Mouse (Mus musculus): ENCODE results near the gene Tmem179. TPM values are rescaled to one million over a fixed set of nuclear protein-coding genes. Genes with fewer than 3 reads are reported as not detected.

The Tmem179 gene
- polyA plus RNA-seq (2016; fragmentation: Nextera tagmentation; extraction: Ambion mirVana): 0.19 and 0.23 TPM in 2 replicates

- Histone ChIP-seq H3K4me2 (peak within 1 kb of the TSS; percentile 17; the same call in 1 of the 2 replicates), H3K9me3 (no peaks in the 10 kb centered on the region), H3K4me1 (replicated peaks) (peaks cover 11% of the 10 kb centered on the region; the same call in 1 of the 2 replicates), H3K4me3 (replicated peaks) (no peak within 1 kb of the TSS), H3K36me3 (no peaks in the 10 kb centered on the region), H3K27me3 (peaks cover 10% of the 10 kb centered on the region), H3K9ac (replicated peaks) (no peak within 1 kb of the TSS), H3K27ac (no peak within 1 kb of the TSS)
- ATAC-seq (ENCODE audit: insufficient number of reproducible peaks, insufficient read depth, low FRiP score, low TSS enrichment, low read depth): 0 out of 2 replicates have a peak, but pooled peaks have one; percentile 47
- WGBS: 21% methylated on average over 14 of the region's 14 CpGs
Measured at GRCm38 (mm10) chr12:112516697-112517337, at the start of gene Tmem179. TSS of gene Tmem179 (minus strand) at chr12:112516747.

GRCm38 (mm10) chr12:112563011-112563410 is 46.5 kb upstream of the Tmem179 start:
- no peak overlapping the region for H3K27ac ChIP-seq
- H3K27me3 ChIP-seq: 0 out of 2 replicates have a peak, but pooled peaks cover 5% of the 10 kb centered on the region
- no peak overlapping the region for H3K4me3 ChIP-seq (replicated peaks)
- H3K4me2 ChIP-seq: no peak overlapping the region
- H3K4me1 ChIP-seq (replicated peaks): no peaks in the 10 kb centered on the region
- no peaks in the 10 kb centered on the region for H3K9me3 ChIP-seq
- no peaks in the 10 kb centered on the region for H3K36me3 ChIP-seq
- ATAC-seq (ENCODE audit: insufficient number of reproducible peaks, insufficient read depth, low FRiP score, low TSS enrichment, low read depth): no peak
- WGBS: 87% methylated on average over 6 of the region's 6 CpGs
- H3K9ac ChIP-seq (replicated peaks): no peak overlapping the region

GRCm38 (mm10) chr12:112562462-112562861 is 45.9 kb upstream of the Tmem179 start:
- no peak overlapping the region for H3K4me2 ChIP-seq
- no peak overlapping the region for H3K4me3 ChIP-seq (replicated peaks)
- 0 out of 2 replicates have a peak, but pooled peaks cover 5% of the 10 kb centered on the region for H3K27me3 ChIP-seq
- WGBS: 75% methylated on average over 5 of the region's 5 CpGs
- H3K36me3 ChIP-seq: no peaks in the 10 kb centered on the region
- no peak for ATAC-seq (ENCODE audit: insufficient number of reproducible peaks, insufficient read depth, low FRiP score, low TSS enrichment, low read depth)
- H3K9ac ChIP-seq (replicated peaks): no peak overlapping the region
- H3K9me3 ChIP-seq: no peaks in the 10 kb centered on the region
- H3K4me1 ChIP-seq (replicated peaks): no peaks in the 10 kb centered on the region
- no peak overlapping the region for H3K27ac ChIP-seq

- Histone ChIP-seq H3K4me1 (replicated peaks) (no peaks in the 10 kb centered on the region), H3K4me3 (replicated peaks) (no peak overlapping the region), H3K36me3 (no peaks in the 10 kb centered on the region), H3K27ac (no peak overlapping the region), H3K27me3 (no peaks in the 10 kb centered on the region), H3K9me3 (no peaks in the 10 kb centered on the region), H3K4me2 (no peak overlapping the region), H3K9ac (replicated peaks) (no peak overlapping the region)
- WGBS: 68% methylated on average over 3 of the region's 3 CpGs
- ATAC-seq (ENCODE audit: insufficient number of reproducible peaks, insufficient read depth, low FRiP score, low TSS enrichment, low read depth): no peak
Measured at GRCm38 (mm10) chr12:112561163-112561562, 44.6 kb upstream of the Tmem179 start.

GRCm38 (mm10) chr12:112560176-112560797 is 43.7 kb upstream of the Tmem179 start:
- no peaks in the 10 kb centered on the region for H3K27me3 ChIP-seq
- no peaks in the 10 kb centered on the region for H3K36me3 ChIP-seq
- no peak overlapping the region for H3K4me3 ChIP-seq (replicated peaks)
- no peaks in the 10 kb centered on the region for H3K9me3 ChIP-seq
- H3K27ac ChIP-seq: no peak overlapping the region
- no peaks in the 10 kb centered on the region for H3K4me1 ChIP-seq (replicated peaks)
- no peak overlapping the region for H3K9ac ChIP-seq (replicated peaks)
- no peak overlapping the region for H3K4me2 ChIP-seq
- no peak for ATAC-seq (ENCODE audit: insufficient number of reproducible peaks, insufficient read depth, low FRiP score, low TSS enrichment, low read depth)
- WGBS: 55% methylated on average over 5 of the region's 5 CpGs

- no peak for ATAC-seq (ENCODE audit: insufficient number of reproducible peaks, insufficient read depth, low FRiP score, low TSS enrichment, low read depth)
- no peaks in the 10 kb centered on the region for H3K9me3 ChIP-seq
- no peaks in the 10 kb centered on the region for H3K27me3 ChIP-seq
- no peaks in the 10 kb centered on the region for H3K36me3 ChIP-seq
- H3K4me1 ChIP-seq (replicated peaks): peaks cover 6% of the 10 kb centered on the region
- H3K4me2 ChIP-seq: no peak overlapping the region
- H3K9ac ChIP-seq (replicated peaks): no peak overlapping the region
- H3K4me3 ChIP-seq (replicated peaks): no peak overlapping the region
- whole genome bisulfite sequencing: 63% methylated on average over 6 of the region's 6 CpGs
- no peak overlapping the region for H3K27ac ChIP-seq
Measured at GRCm38 (mm10) chr12:112559671-112560070, 43.1 kb upstream of the Tmem179 start.

- Histone ChIP-seq H3K27ac (no peak overlapping the region), H3K9me3 (no peaks in the 10 kb centered on the region), H3K36me3 (no peaks in the 10 kb centered on the region), H3K4me1 (replicated peaks) (peaks cover 6% of the 10 kb centered on the region), H3K4me2 (no peak overlapping the region), H3K4me3 (replicated peaks) (no peak overlapping the region), H3K27me3 (no peaks in the 10 kb centered on the region), H3K9ac (replicated peaks) (no peak overlapping the region; the same call in 1 of the 2 replicates)
- no peak for ATAC-seq (ENCODE audit: insufficient number of reproducible peaks, insufficient read depth, low FRiP score, low TSS enrichment, low read depth)
- WGBS: 35% methylated on average over 3 of the region's 3 CpGs
Measured at GRCm38 (mm10) chr12:112559231-112559630, 42.7 kb upstream of the Tmem179 start.

- Histone ChIP-seq H3K27ac (no peak overlapping the region), H3K9me3 (no peaks in the 10 kb centered on the region), H3K4me1 (replicated peaks) (peaks cover 6% of the 10 kb centered on the region), H3K27me3 (no peaks in the 10 kb centered on the region), H3K4me3 (replicated peaks) (no peak overlapping the region), H3K36me3 (no peaks in the 10 kb centered on the region), H3K9ac (replicated peaks) (no peak overlapping the region), H3K4me2 (no peak overlapping the region)
- no peak for ATAC-seq (ENCODE audit: insufficient number of reproducible peaks, insufficient read depth, low FRiP score, low TSS enrichment, low read depth)
- WGBS: 91% methylated on average over 5 of the region's 5 CpGs
Measured at GRCm38 (mm10) chr12:112557219-112557618, 40.7 kb upstream of the Tmem179 start.

GRCm38 (mm10) chr12:112556531-112557060 is 40.0 kb upstream of the Tmem179 start:
- Histone ChIP-seq H3K27me3 (no peaks in the 10 kb centered on the region), H3K4me1 (replicated peaks) (peaks cover 6% of the 10 kb centered on the region), H3K9ac (replicated peaks) (no peak overlapping the region), H3K4me3 (replicated peaks) (no peak overlapping the region), H3K9me3 (no peaks in the 10 kb centered on the region), H3K27ac (no peak overlapping the region), H3K4me2 (no peak overlapping the region), H3K36me3 (no peaks in the 10 kb centered on the region)
- 74% methylated on average over 9 of the region's 9 CpGs for WGBS
- no peak for ATAC-seq (ENCODE audit: insufficient number of reproducible peaks, insufficient read depth, low FRiP score, low TSS enrichment, low read depth)

- ATAC-seq (ENCODE audit: insufficient number of reproducible peaks, insufficient read depth, low FRiP score, low TSS enrichment, low read depth): no peak; the same call in 1 of the 2 replicates
- no peaks in the 10 kb centered on the region for H3K27me3 ChIP-seq
- H3K4me1 ChIP-seq (replicated peaks): peaks cover 6% of the 10 kb centered on the region
- no peaks in the 10 kb centered on the region for H3K9me3 ChIP-seq
- WGBS: 25% methylated on average over 12 of the region's 12 CpGs
- H3K36me3 ChIP-seq: no peaks in the 10 kb centered on the region
- H3K27ac ChIP-seq: no peak overlapping the region
- no peak overlapping the region for H3K4me3 ChIP-seq (replicated peaks)
- no peak overlapping the region for H3K4me2 ChIP-seq
- no peak overlapping the region for H3K9ac ChIP-seq (replicated peaks)
Measured at GRCm38 (mm10) chr12:112554900-112555299, 38.4 kb upstream of the Tmem179 start.

- H3K4me2 ChIP-seq: no peak overlapping the region
- 0 out of 2 replicates have a peak, but pooled peaks have one; percentile 38 for ATAC-seq (ENCODE audit: insufficient number of reproducible peaks, insufficient read depth, low FRiP score, low TSS enrichment, low read depth)
- H3K36me3 ChIP-seq: no peaks in the 10 kb centered on the region
- H3K27ac ChIP-seq: no peak overlapping the region
- no peaks in the 10 kb centered on the region for H3K9me3 ChIP-seq
- H3K27me3 ChIP-seq: no peaks in the 10 kb centered on the region
- no peak overlapping the region for H3K9ac ChIP-seq (replicated peaks)
- no peak overlapping the region for H3K4me3 ChIP-seq (replicated peaks)
- peaks cover 6% of the 10 kb centered on the region for H3K4me1 ChIP-seq (replicated peaks)
- whole genome bisulfite sequencing: 57% methylated on average over 5 of the region's 5 CpGs
Measured at GRCm38 (mm10) chr12:112552520-112552919, 36.0 kb upstream of the Tmem179 start.
